Mouse (Mus musculus) liver, embryonic 15.5 days (tissue): ENCODE results near the gene Ubl4b. TPM values are rescaled to one million over a fixed set of nuclear protein-coding genes. Genes with fewer than 3 reads are reported as not detected.

Experiments
- ATAC-seq: fragments of 200-750 bp; cut with Nextera tagmentation; 2 replicates; pipeline ENCODE4 v1.8.0; 2017; ENCODE audit warnings: moderate number of reproducible peaks, mild to moderate bottlenecking, moderate library complexity; ENCODE audit not compliant: insufficient read depth
- H3K27ac ChIP-seq: fragments of 300-500 bp; sonication (generic); replicated peaks from 2 replicates; pipeline ENCODE4 v1.5.1; 2015; ENCODE audit warnings: mild to moderate bottlenecking, inconsistent platforms
- H3K27me3 ChIP-seq: fragments of 300-500 bp; sonication (generic); 2 replicates; pipeline ENCODE4 v1.6.1; 2015; ENCODE audit warnings: mild to moderate bottlenecking, inconsistent platforms
- H3K36me3 ChIP-seq: fragments of 300-500 bp; sonication (generic); replicated peaks from 2 replicates; pipeline ENCODE4 v1.6.1; 2015; ENCODE audit warnings: moderate library complexity, mild to moderate bottlenecking, inconsistent platforms
- H3K4me1 ChIP-seq: fragments of 300-500 bp; sonication (generic); replicated peaks from 2 replicates; pipeline ENCODE4 v1.6.1; 2015; ENCODE audit warnings: inconsistent platforms
- H3K4me2 ChIP-seq: fragments of 300-500 bp; sonication (generic); 2 replicates; pipeline ENCODE4 v1.6.1; 2015; ENCODE audit warnings: moderate library complexity, mild to moderate bottlenecking, inconsistent platforms
- H3K4me3 ChIP-seq: fragments of 300-500 bp; sonication (generic); replicated peaks from 2 replicates; pipeline ENCODE4 v1.5.1; 2015; ENCODE audit warnings: mild to moderate bottlenecking, inconsistent platforms
- H3K9ac ChIP-seq: fragments of 300-500 bp; sonication (generic); 2 replicates; pipeline ENCODE4 v1.6.1; 2015; ENCODE audit warnings: moderate library complexity, mild to moderate bottlenecking, inconsistent platforms
- H3K9me3 ChIP-seq: fragments of 300-500 bp; sonication (generic); replicated peaks from 2 replicates; pipeline ENCODE4 v1.6.1; 2016; ENCODE audit warnings: inconsistent platforms
- WGBS: fragments of 180-500 bp; shearing (Covaris S2); methylation state at CpG from one replicate; pipeline ENCODE4 v1.1.7; 2015; ENCODE audit warnings: mixed read lengths; ENCODE audit not compliant: insufficient replicate concordance; 5-methylcytosine and 5-hydroxymethylcytosine counted together
- polyA plus RNA-seq: library from polyadenylated mRNA; unstranded; fragments of >200 nt; fragmentation: Nextera tagmentation; extraction: Ambion mirVana; gene quantifications from 2 replicates; pipeline ENCODE4 v1.2.1, GENCODE M21; 2015

The Ubl4b gene
- polyA plus RNA-seq, 1 experiment from 2014 or later: not detected

GRCm38 (mm10) chr3:107567766-107568165, 12.9 kb upstream of the Ubl4b start:
- peaks cover 10% of the 10 kb centered on the region; the same call in 1 of the 2 replicates for H3K27me3 ChIP-seq
- H3K9me3 ChIP-seq: no peaks in the 10 kb centered on the region
- no peaks in the 10 kb centered on the region; the same call in 1 of the 2 replicates for H3K4me1 ChIP-seq
- no peak for ATAC-seq
- no peak overlapping the region for H3K27ac ChIP-seq
- H3K9ac ChIP-seq: no peak overlapping the region
- 61% methylated on average over 7 of the region's 7 CpGs for WGBS
- no peak overlapping the region for H3K4me3 ChIP-seq
- no peak overlapping the region for H3K4me2 ChIP-seq
- H3K36me3 ChIP-seq: no peaks in the 10 kb centered on the region

- ATAC-seq: no peak
- H3K4me2 ChIP-seq: no peak overlapping the region
- no peak overlapping the region for H3K27ac ChIP-seq
- H3K9me3 ChIP-seq: no peaks in the 10 kb centered on the region
- no peak overlapping the region for H3K4me3 ChIP-seq
- H3K9ac ChIP-seq: no peak overlapping the region
- H3K27me3 ChIP-seq: peaks cover 10% of the 10 kb centered on the region; the same call in 1 of the 2 replicates
- H3K36me3 ChIP-seq: no peaks in the 10 kb centered on the region
- H3K4me1 ChIP-seq: no peaks in the 10 kb centered on the region; the same call in 1 of the 2 replicates
- WGBS: 30% methylated on average over 3 of the region's 3 CpGs
Observed at GRCm38 (mm10) chr3:107565331-107565730, 10.5 kb upstream of the Ubl4b start.

GRCm38 (mm10) chr3:107563880-107564279, 9.0 kb upstream of the Ubl4b start:
- Histone ChIP-seq H3K9me3 (no peaks in the 10 kb centered on the region), H3K9ac (no peak overlapping the region)

GRCm38 (mm10) chr3:107562591-107562990, 7.7 kb upstream of the Ubl4b start:
- Histone ChIP-seq H3K36me3 (no peaks in the 10 kb centered on the region), H3K9me3 (no peaks in the 10 kb centered on the region), H3K27ac (no peak overlapping the region), H3K4me3 (no peak overlapping the region), H3K27me3 (0 out of 2 replicates have a peak, but pooled peaks cover 4% of the 10 kb centered on the region), H3K4me1 (no peaks in the 10 kb centered on the region), H3K4me2 (no peak overlapping the region), H3K9ac (no peak overlapping the region)
- no peak for ATAC-seq
- WGBS: 52% methylated on average over 4 of the region's 4 CpGs

More at GRCm38 (mm10) chr3:107563880-107564279, 9.0 kb upstream of the Ubl4b start:
- 24% methylated on average over 4 of the region's 4 CpGs for WGBS
- Histone ChIP-seq H3K4me1 (no peaks in the 10 kb centered on the region), H3K27ac (no peak overlapping the region), H3K36me3 (no peaks in the 10 kb centered on the region), H3K4me3 (no peak overlapping the region), H3K27me3 (0 out of 2 replicates have a peak, but pooled peaks cover 10% of the 10 kb centered on the region), H3K4me2 (no peak overlapping the region)
- no peak for ATAC-seq

GRCm38 (mm10) chr3:107562104-107562503, 7.2 kb upstream of the Ubl4b start:
- ATAC-seq: no peak
- WGBS: 58% methylated on average over 2 of the region's 2 CpGs
- no peak overlapping the region for H3K4me3 ChIP-seq
- H3K27me3 ChIP-seq: no peaks in the 10 kb centered on the region
- H3K4me2 ChIP-seq: no peak overlapping the region
- H3K4me1 ChIP-seq: no peaks in the 10 kb centered on the region
- H3K9me3 ChIP-seq: no peaks in the 10 kb centered on the region
- H3K9ac ChIP-seq: no peak overlapping the region
- no peak overlapping the region for H3K27ac ChIP-seq
- H3K36me3 ChIP-seq: no peaks in the 10 kb centered on the region

GRCm38 (mm10) chr3:107559183-107559582, 4.3 kb upstream of the Ubl4b start:
- H3K4me3 ChIP-seq: no peak overlapping the region
- H3K27me3 ChIP-seq: no peaks in the 10 kb centered on the region
- H3K4me2 ChIP-seq: no peak overlapping the region
- no peaks in the 10 kb centered on the region for H3K36me3 ChIP-seq
- 5% methylated on average over 3 of the region's 3 CpGs for WGBS
- H3K9ac ChIP-seq: no peak overlapping the region
- H3K27ac ChIP-seq: no peak overlapping the region
- no peak for ATAC-seq
- H3K9me3 ChIP-seq: no peaks in the 10 kb centered on the region
- H3K4me1 ChIP-seq: no peaks in the 10 kb centered on the region

GRCm38 (mm10) chr3:107558740-107559139, 3.9 kb upstream of the Ubl4b start:
- Histone ChIP-seq H3K27ac (no peak overlapping the region), H3K4me2 (no peak overlapping the region), H3K36me3 (no peaks in the 10 kb centered on the region), H3K4me3 (no peak overlapping the region), H3K9ac (no peak overlapping the region), H3K27me3 (no peaks in the 10 kb centered on the region), H3K4me1 (no peaks in the 10 kb centered on the region), H3K9me3 (no peaks in the 10 kb centered on the region)
- WGBS: 31% methylated on average over 3 of the region's 3 CpGs
- no peak for ATAC-seq

- H3K4me3 ChIP-seq: no peak overlapping the region
- no peaks in the 10 kb centered on the region for H3K9me3 ChIP-seq
- ATAC-seq: no peak
- no peaks in the 10 kb centered on the region for H3K4me1 ChIP-seq
- H3K36me3 ChIP-seq: no peaks in the 10 kb centered on the region
- no peak overlapping the region for H3K9ac ChIP-seq
- no peak overlapping the region for H3K4me2 ChIP-seq
- H3K27me3 ChIP-seq: no peaks in the 10 kb centered on the region
- no peak overlapping the region for H3K27ac ChIP-seq
- WGBS: 73% methylated on average over 17 of the region's 17 CpGs
Observed at GRCm38 (mm10) chr3:107550409-107551049, 4.3 kb downstream of the Ubl4b start.

GRCm38 (mm10) chr3:107546956-107547355, 7.9 kb downstream of the Ubl4b start:
- H3K27ac ChIP-seq: no peak overlapping the region
- no peak overlapping the region for H3K4me2 ChIP-seq
- H3K27me3 ChIP-seq: peaks cover 5% of the 10 kb centered on the region; the same call in 1 of the 2 replicates
- no peak overlapping the region for H3K4me3 ChIP-seq
- H3K9me3 ChIP-seq: no peaks in the 10 kb centered on the region
- WGBS: 60% methylated on average over 2 of the region's 2 CpGs
- H3K4me1 ChIP-seq: no peaks in the 10 kb centered on the region
- ATAC-seq: no peak
- H3K9ac ChIP-seq: no peak overlapping the region
- H3K36me3 ChIP-seq: no peaks in the 10 kb centered on the region

GRCm38 (mm10) chr3:107545716-107546412, 9.0 kb downstream of the Ubl4b start:
- no peak for ATAC-seq

GRCm38 (mm10) chr3:107545278-107545677, 9.6 kb downstream of the Ubl4b start:
- H3K4me2 ChIP-seq: no peak overlapping the region

More at GRCm38 (mm10) chr3:107545716-107546412, 9.0 kb downstream of the Ubl4b start:
- Histone ChIP-seq H3K27ac (no peak overlapping the region), H3K4me2 (no peak overlapping the region), H3K4me1 (no peaks in the 10 kb centered on the region), H3K27me3 (peaks cover 7% of the 10 kb centered on the region; the same call in 1 of the 2 replicates), H3K4me3 (no peak overlapping the region), H3K9me3 (no peaks in the 10 kb centered on the region), H3K36me3 (no peaks in the 10 kb centered on the region), H3K9ac (no peak overlapping the region)
- 43% methylated on average over 10 of the region's 10 CpGs for WGBS

More at GRCm38 (mm10) chr3:107545278-107545677, 9.6 kb downstream of the Ubl4b start:
- Histone ChIP-seq H3K4me3 (no peak overlapping the region), H3K9ac (no peak overlapping the region), H3K9me3 (no peaks in the 10 kb centered on the region), H3K27ac (no peak overlapping the region), H3K4me1 (no peaks in the 10 kb centered on the region), H3K27me3 (peaks cover 11% of the 10 kb centered on the region; the same call in 1 of the 2 replicates), H3K36me3 (no peaks in the 10 kb centered on the region)
- ATAC-seq: no peak
- WGBS: 42% methylated on average over 5 of the region's 5 CpGs
